Mouse (Mus musculus): Measurements from ENCODE around the gene Anks1. TPM values are rescaled to one million over a fixed set of nuclear protein-coding genes. Genes with fewer than 3 reads are reported as not detected.

The Anks1 gene
- 15.2 TPM for polyA plus RNA-seq (2017; shearing (Covaris generic))

GRCm38 (mm10) chr17:27908888-27909621 lies at the start of gene Anks1:
Gene Anks1 (plus strand): TSS chr17:27909306.

GRCm38 (mm10) chr17:27909622-27910500 lies 755 bp downstream of the Anks1 start, which contains the start of gene Taf11:
Gene Taf11 (minus strand): TSS chr17:27909844.

GRCm38 (mm10) chr17:28080045-28080816 lies 171.1 kb downstream of the Anks1 start, which contains the start of gene Tcp11:
Gene Tcp11 (minus strand): TSS chr17:28080639.

Other genes with a start within 250 kb of the Anks1 start
- not detected for gene Spdef, start 180.4 kb upstream of the Anks1 start, polyA plus RNA-seq (2017; shearing (Covaris generic))
- gene D17Wsu92e, start 88.7 kb upstream of the Anks1 start, polyA plus RNA-seq (2017; shearing (Covaris generic)), result 31.9 TPM
- gene Snrpc, start 71.2 kb upstream of the Anks1 start, polyA plus RNA-seq (2017; shearing (Covaris generic)), result 105 TPM
- 1.5 TPM for gene Uhrf1bp1, start 52.9 kb upstream of the Anks1 start, polyA plus RNA-seq (2017; shearing (Covaris generic))
- 26.9 TPM for gene Taf11, start 538 bp downstream of the Anks1 start, polyA plus RNA-seq (2017; shearing (Covaris generic))
- gene Tcp11, start 171.3 kb downstream of the Anks1 start, polyA plus RNA-seq (2017; shearing (Covaris generic)), result 0.69 TPM
- gene Scube3, start 232.8 kb downstream of the Anks1 start, polyA plus RNA-seq (2017; shearing (Covaris generic)), result 0.21 TPM

All from effector memory CD4-positive, alpha-beta T cell, adult 7 months (primary cell).